Mouse (Mus musculus): ENCODE results near the gene Chst4.

DNA sequence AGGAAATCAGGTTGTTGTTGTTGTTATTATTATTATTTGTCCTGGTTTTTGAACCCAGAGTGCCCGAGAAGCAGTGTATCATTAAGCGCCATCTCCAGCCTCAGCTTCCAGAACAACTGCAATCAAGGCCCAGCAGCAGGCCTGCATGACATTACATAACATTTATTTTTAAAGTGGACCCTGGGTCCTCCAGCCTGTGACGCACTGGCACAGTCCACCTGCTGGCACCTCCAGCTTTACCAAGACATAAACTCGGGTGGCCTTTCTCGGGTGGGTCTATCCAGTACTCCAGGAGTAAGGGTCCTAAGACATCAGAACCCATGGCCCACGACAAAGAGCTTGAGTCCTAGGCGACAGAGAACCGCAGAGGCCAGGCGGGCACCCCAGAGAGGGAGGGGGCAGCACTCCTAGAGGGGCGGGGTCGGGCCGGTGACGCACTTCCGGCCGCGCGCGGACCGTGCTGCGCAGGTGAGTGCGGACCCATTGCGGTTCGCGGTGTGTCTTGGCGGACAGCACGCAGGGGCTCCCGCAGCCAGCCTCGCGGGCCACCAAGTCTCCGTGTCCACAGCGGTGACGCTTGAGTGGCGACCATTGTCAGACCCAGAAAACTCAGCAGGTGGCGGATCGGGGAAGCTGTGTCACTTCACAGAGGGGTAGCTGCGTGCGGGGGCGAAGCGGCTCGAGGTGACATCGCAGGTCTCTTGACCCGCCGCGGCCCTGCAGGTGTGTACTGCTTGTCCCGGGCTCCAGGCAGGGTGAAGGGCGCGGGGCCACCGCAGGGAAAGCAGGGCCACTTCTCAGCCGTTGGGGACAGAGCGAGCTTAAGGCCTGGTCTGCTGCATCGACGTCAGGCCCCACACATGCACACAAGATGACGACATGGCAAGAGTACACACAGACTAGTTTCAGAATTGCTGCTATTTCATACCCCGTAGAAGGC, 40.0 kb upstream of the Chst4 start, which contains the start of gene Zfp612:
- TF ChIP-seq CTCF (IDR thresholded peaks at IDR 0.05; ENCODE audit: low read depth, low read length) = no peak
- TF ChIP-seq TAL1 (conservative IDR thresholded peaks at IDR 0.05; ENCODE audit: low read depth, low read length) = no peak
